9 mouse cellular contexts compared by ENCODE assay signal in the genomic region with DNA sequence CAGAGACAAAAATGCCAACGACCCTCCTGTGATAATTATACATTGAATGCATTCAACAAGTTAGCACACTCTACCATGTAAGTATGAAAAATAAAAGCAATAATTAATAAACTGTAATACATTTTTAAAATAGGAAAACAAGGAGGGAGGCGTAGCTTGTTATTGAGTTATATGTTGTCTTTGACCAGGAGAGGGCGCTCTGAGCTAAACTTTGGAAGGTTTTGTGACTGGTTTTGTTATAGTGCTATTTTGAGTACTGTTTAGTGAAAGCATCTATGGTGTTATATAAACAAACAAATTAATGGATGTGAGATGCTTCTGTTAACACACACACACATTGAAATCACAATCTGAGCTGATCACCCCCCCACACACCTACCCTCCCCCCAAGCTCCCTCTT.
DNase-seq lines count a peak whose midpoint lies in the region; ATAC-seq and TF ChIP-seq lines count a peak whose summit lies in the region.
"Had no signal": no experiment of that assay in that cellular context is flagged by ENCODE, and none has a peak within 500 bp of the region (broad histone marks: within the 10 kb centered on the region; RNA-seq: fewer than 3 reads in every experiment).

No protein-coding gene starts in this region.

- peak; percentile 43 to 54 for DNase-seq in cerebellum, postnatal 4 days (ENCODE audit: low spot score in 2 of 2)
- no peak for DNase-seq in cerebellum, adult 11-12 months
- DNase-seq in liver, adult 2 months (ENCODE audit: extremely low read depth, low read depth, low spot score) = peak; percentile 37
- no peak for DNase-seq in liver, embryonic 11.5 days (ENCODE audit: low spot score)
- peak; percentile 19 for DNase-seq in c-Kit-positive CD71-positive TER-119-negative erythroid progenitor cells, embryonic 14.5 days (ENCODE audit: low read depth)
- peak; percentile 45 to 52 for DNase-seq in left cerebral cortex, postnatal 25 days (ENCODE audit: low spot score in 2 of 2)
- DNase-seq in ovary, postnatal 10 days (ENCODE audit: low spot score) = no peak

- H3K4me3 ChIP-seq in liver, adult 2 months (ENCODE audit: insufficient read depth, low read depth, low read length) = no peak overlapping the region
- H3K4me3 ChIP-seq in liver, embryonic 11.5 days (ENCODE audit: low read depth, low read length) = no peak overlapping the region
- H3K4me3 ChIP-seq in hindbrain, embryonic 13.5 days = no peak overlapping the region

- no peak overlapping the region for H3K27ac ChIP-seq in liver, adult 2 months (replicated peaks; ENCODE audit: insufficient read depth, low read depth, low read length)
- H3K27ac ChIP-seq in liver, embryonic 11.5 days (ENCODE audit: low read depth, low read length) = no peak overlapping the region
- no peak overlapping the region for H3K27ac ChIP-seq in hindbrain, embryonic 13.5 days
- H3K27ac ChIP-seq: macrophage had no signal

- TF ChIP-seq POLR2A in liver, adult 2 months (IDR thresholded peaks at IDR 0.05; ENCODE audit: extremely low read depth, insufficient read depth, low read length) = no peak

- H3K27me3 ChIP-seq in liver, adult 2 months (ENCODE audit: control insufficient read depth, insufficient read depth, low read length) = no peaks in the 10 kb centered on the region
- H3K27me3 ChIP-seq in liver, embryonic 11.5 days (replicated peaks; ENCODE audit: control insufficient read depth, insufficient read depth, low read length) = no peaks in the 10 kb centered on the region
- peaks cover 30% of the 10 kb centered on the region for H3K27me3 ChIP-seq in hindbrain, embryonic 13.5 days

- intact Hi-C loops in left cerebral cortex, postnatal 25 days (cut with DNase I) = loop anchor here (2.0 to 10.0 kb wide), 3 partner anchors 97 to 243 kb away; no protein-coding TSS in a partner anchor

- no peaks in the 10 kb centered on the region for H3K9me3 ChIP-seq in liver, embryonic 11.5 days (ENCODE audit: control insufficient read depth, low read length)
- H3K9me3 ChIP-seq in hindbrain, embryonic 13.5 days = no peaks in the 10 kb centered on the region

- no peaks in the 10 kb centered on the region for H3K36me3 ChIP-seq in liver, adult 2 months (ENCODE audit: control insufficient read depth, insufficient read depth, low read length)
- H3K36me3 ChIP-seq in liver, embryonic 11.5 days (ENCODE audit: control insufficient read depth, insufficient read depth, low read length) = no peaks in the 10 kb centered on the region
- H3K36me3 ChIP-seq in hindbrain, embryonic 13.5 days = no peaks in the 10 kb centered on the region

- TF ChIP-seq CTCF in liver, adult 2 months (IDR thresholded peaks at IDR 0.05; ENCODE audit: low read depth, low read length) = no peak

- 21% methylated on average over 3 of the region's 3 CpGs for WGBS in liver, adult 2 months
- WGBS in liver, embryonic 11.5 days = 22% methylated on average over 3 of the region's 3 CpGs
- 19% methylated on average over 3 of the region's 3 CpGs for WGBS in hindbrain, embryonic 13.5 days

- ATAC-seq in liver, embryonic 11.5 days (replicated peaks; ENCODE audit: low FRiP score) = no peak
- ATAC-seq in hindbrain, embryonic 13.5 days (ENCODE audit: low FRiP score) = no peak

- no peaks in the 10 kb centered on the region for H3K79me2 ChIP-seq in liver, adult 2 months (ENCODE audit: control insufficient read depth, insufficient read depth, low read length)

- peaks cover 3% of the 10 kb centered on the region for H3K4me1 ChIP-seq in liver, adult 2 months (ENCODE audit: control insufficient read depth, insufficient read depth, low read length)
- no peaks in the 10 kb centered on the region for H3K4me1 ChIP-seq in liver, embryonic 11.5 days (replicated peaks; ENCODE audit: control insufficient read depth, insufficient read depth, low read length)
- H3K4me1 ChIP-seq in hindbrain, embryonic 13.5 days (replicated peaks) = no peaks in the 10 kb centered on the region

- H3K9ac ChIP-seq in liver, adult 2 months (ENCODE audit: low read depth, low read length) = no peak overlapping the region
- H3K9ac ChIP-seq in liver, embryonic 11.5 days (ENCODE audit: low read depth, low read length) = no peak overlapping the region
- H3K9ac ChIP-seq in hindbrain, embryonic 13.5 days = no peak overlapping the region

- no peak overlapping the region for H3K4me2 ChIP-seq in liver, embryonic 11.5 days
- H3K4me2 ChIP-seq in hindbrain, embryonic 13.5 days = no peak overlapping the region

Comparison
In these comparisons a context has a peak if more than half of its experiments do, and no peak if none do; other contexts are left out.
1. DNase-seq: peak in cerebellum, postnatal 4 days (2 of 2), liver, adult 2 months (single experiment), c-Kit-positive CD71-positive TER-119-negative erythroid progenitor cells, embryonic 14.5 days (single experiment) and left cerebral cortex, postnatal 25 days (2 of 2); none in cerebellum, adult 11-12 months (single experiment), liver, embryonic 11.5 days (single experiment) and ovary, postnatal 10 days (single experiment).